Mouse (Mus musculus) telencephalon, adult 2 months (tissue): ENCODE data around the gene Pfn1.

Experiments
- DNase-seq: peaks from one replicate; pipeline ENCODE4 v3.0.0-alpha.2; 2011; ENCODE audit warnings: low read depth, low spot score

Gene Pfn1

GRCm38 (mm10) chr11:70637764-70638163 lies 16.7 kb downstream of the Pfn1 start:
- DNase-seq: no peak

GRCm38 (mm10) chr11:70635601-70636000 lies 18.8 kb downstream of the Pfn1 start:
- no peak for DNase-seq

- DNase-seq: no peak
Observed at GRCm38 (mm10) chr11:70630129-70630528, 24.3 kb downstream of the Pfn1 start.

GRCm38 (mm10) chr11:70629557-70629956 lies 24.9 kb downstream of the Pfn1 start:
- no peak for DNase-seq

- DNase-seq: no peak
Observed at GRCm38 (mm10) chr11:70628431-70628830, 26.0 kb downstream of the Pfn1 start.

- DNase-seq: no peak
Observed at GRCm38 (mm10) chr11:70626877-70627276, 27.6 kb downstream of the Pfn1 start.

- DNase-seq: no peak
Observed at GRCm38 (mm10) chr11:70625473-70625872, 29.0 kb downstream of the Pfn1 start.

- DNase-seq: no peak
Observed at GRCm38 (mm10) chr11:70623053-70623742, 31.2 kb downstream of the Pfn1 start.

GRCm38 (mm10) chr11:70621972-70622814 lies 32.3 kb downstream of the Pfn1 start:
- no peak for DNase-seq

GRCm38 (mm10) chr11:70619101-70619500 lies 35.3 kb downstream of the Pfn1 start, which contains the start of gene Chrne:
Chrne (minus strand) TSS chr11:70619216.
- no peak for DNase-seq

- DNase-seq: no peak
Observed at GRCm38 (mm10) chr11:70615516-70616093, 38.8 kb downstream of the Pfn1 start, which contains the start of gene 4930544D05Rik. 4930544D05Rik (plus strand) TSS chr11:70615848.

- no peak for DNase-seq
Observed at GRCm38 (mm10) chr11:70615074-70615473, 39.4 kb downstream of the Pfn1 start.

- no peak for DNase-seq
Observed at GRCm38 (mm10) chr11:70612505-70612904, 41.9 kb downstream of the Pfn1 start.

GRCm38 (mm10) chr11:70610752-70611151 lies 43.7 kb downstream of the Pfn1 start:
- DNase-seq: no peak

- no peak for DNase-seq
Observed at GRCm38 (mm10) chr11:70608381-70609066, 45.9 kb downstream of the Pfn1 start.

GRCm38 (mm10) chr11:70607611-70608010 lies 46.8 kb downstream of the Pfn1 start:
- DNase-seq: no peak

- DNase-seq: no peak
Observed at GRCm38 (mm10) chr11:70606717-70607116, 47.7 kb downstream of the Pfn1 start.

GRCm38 (mm10) chr11:70605024-70605566 lies 49.3 kb downstream of the Pfn1 start:
- no peak for DNase-seq
